Mouse (Mus musculus) MN1 (cell line): ENCODE data around the gene Psme2b.
"Not testable (repeated sequence)": the region's sequence is repeated elsewhere in the genome, so short reads cannot be mapped to it uniquely, and the experiment has no call there.

Experiments used
- DNase-seq: peaks from one replicate; pipeline ENCODE4 v3.0.0-alpha.2; 2016; ENCODE audit warnings: low spot score

Gene Psme2b

DNA sequence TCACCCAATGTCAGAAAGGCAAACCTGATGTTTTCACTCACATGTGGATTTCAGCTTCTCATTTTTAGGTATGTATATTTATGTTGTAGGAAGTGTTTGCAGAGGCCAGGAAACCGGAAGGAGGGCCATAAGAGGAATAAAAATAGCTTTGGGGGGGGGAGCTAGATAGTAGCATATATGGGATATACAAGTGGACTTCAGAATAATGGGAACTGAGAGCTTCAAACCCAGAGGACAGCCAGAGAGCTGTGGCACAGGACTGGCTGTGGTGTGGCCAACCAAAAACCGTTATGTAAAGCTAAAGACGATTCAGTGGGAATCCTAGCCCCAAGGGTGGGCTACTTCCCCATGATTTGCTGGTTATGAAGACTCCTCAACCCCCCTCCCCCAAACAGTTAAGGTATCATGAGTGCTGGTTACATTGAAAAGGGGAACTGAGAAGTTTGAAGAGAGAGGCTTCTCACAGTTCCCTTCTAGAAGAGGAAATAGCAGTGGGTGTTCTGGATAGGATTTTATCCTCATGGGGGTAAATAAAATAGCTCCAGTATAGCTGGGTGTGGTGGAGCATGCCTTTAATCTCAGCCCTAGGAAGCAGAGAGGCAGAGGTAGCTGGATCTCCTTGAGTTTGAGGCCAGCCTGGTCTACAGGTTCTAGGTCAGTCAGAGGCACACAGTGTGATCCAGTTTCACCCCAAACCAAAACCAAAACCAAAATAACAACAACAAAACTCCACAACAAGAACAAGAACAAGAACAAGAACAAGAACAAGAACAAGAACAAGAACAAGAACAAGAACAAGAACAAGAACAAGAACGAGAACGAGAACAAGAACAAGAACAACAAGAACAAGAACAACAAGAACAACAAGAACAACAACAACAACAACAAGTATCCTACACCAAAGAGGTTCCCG is 45.1 kb downstream of the Psme2b start:
- DNase-seq: not testable (repeated sequence)

DNA sequence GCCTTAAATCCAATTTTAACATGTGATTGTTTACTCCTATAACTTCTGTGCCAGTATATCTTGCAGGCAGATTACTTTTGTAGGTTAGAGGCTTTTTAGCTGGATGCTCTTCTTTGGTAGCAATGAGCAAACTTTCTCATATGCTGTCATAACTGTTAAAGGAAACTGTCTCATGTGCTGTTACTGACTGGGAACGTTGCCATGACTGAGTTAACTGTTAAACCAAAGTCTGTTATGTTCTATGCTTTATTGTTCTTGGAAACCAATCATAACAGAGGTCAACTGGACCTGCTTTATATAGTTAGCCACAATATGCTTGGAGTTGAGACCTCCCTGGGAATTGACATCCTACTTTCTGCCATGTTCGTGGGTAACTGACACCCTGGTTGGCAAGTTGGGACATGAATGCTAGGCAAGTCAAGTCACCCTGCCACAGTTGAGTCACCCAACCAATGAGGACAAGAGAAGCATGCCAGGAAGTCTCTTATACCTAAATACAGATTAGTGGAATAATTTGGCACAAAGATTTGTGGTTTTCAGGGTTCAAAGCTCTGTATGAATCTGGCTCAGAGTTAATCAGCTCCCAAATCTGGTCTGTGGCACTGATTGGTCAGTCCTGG is 47.1 kb downstream of the Psme2b start:
- no peak for DNase-seq
